Mouse (Mus musculus) left cerebral cortex, adult 9 months (tissue): Measurements from ENCODE around the gene Nup88.
"Not testable (repeated sequence)": the region's sequence is repeated elsewhere in the genome, so short reads cannot be mapped to it uniquely, and the experiment has no call there.

Experiments used
- DNase-seq, 2 experiments: peaks; one replicate each; pipeline ENCODE4 v3.0.0; 2022; ENCODE audit warnings: low spot score in 2 of 2

Gene Nup88

DNA sequence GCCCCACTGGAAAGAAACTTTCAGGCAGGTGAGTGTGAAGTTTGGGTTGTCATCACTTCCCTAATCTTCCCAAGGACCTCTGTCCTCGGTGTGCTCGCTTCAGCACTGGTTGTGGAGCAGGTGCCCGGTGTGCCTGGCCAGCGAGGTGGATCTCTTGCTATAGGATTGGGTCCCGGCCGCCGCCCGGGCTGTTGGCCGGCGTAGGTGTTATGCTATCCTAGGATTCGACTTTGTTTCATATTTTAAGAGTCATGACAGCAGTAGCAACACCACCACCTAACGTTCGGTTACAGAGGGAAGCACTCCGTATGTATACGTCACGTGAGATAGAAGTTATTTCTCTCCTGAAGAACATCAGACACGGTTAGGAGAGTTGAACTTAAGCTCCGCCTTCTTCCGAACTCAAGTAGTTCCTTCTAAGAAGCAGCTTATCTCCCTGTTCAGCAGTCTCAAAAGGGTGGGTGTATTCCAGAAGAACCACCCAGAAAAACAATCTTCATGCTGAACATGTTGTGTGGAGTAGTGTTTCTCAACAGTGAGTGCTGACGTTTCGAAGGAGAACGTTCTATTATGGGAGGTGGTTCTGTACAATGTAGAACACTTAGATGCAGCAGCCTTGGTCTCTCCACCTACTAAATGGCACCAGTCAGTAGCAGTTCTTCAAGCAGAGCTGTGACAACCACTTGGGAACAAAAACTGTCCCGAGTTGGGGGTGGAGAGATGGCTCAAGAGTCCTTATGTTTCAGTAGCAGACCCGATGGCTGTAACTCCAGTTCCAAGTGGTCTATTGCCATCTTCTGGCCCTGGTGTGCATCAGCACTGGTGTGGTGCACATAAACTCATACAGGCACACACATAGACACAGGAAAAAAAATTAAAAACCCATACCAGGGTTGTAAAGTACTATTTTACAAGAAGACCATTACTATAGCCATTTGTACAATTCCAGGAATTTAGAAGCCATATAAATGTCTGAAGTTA lies 1.1 kb upstream of the Nup88 start:
- no peak for DNase-seq

- no peak for DNase-seq
Measured at GRCm38 (mm10) chr11:70969271-70969794, 440 bp downstream of the Nup88 start.

DNA sequence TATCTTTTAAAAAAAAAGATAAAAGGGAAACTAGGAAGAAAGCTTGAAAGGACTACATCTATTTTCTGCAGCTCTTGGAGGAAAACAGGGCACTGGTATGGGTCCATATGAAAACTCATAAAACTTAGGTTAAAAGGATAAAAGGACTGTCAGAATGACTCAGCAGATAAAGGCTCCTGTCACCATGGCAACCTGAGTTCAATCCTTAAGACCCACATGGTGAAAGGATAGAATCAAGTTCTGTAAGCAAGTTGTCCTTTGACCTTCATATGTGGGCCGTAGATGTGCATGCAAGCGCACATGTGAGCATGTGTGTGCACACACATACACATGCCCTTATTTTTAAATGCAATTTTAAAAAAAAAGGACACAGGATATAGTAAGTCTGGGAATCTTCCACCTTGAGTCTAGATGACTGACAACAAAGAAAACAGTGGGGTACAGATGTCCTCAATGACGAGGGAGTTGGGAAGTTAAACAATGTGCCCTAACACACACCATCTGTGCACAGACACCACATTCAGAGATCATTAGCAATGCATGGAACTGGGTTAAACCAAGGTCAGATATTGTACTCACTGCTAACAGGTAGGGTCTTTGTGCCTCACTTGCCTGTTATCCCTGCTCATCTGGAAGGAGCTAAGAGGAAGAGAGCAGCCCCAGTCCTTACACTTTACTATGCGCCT lies 5.4 kb downstream of the Nup88 start:
- no peak for DNase-seq

DNA sequence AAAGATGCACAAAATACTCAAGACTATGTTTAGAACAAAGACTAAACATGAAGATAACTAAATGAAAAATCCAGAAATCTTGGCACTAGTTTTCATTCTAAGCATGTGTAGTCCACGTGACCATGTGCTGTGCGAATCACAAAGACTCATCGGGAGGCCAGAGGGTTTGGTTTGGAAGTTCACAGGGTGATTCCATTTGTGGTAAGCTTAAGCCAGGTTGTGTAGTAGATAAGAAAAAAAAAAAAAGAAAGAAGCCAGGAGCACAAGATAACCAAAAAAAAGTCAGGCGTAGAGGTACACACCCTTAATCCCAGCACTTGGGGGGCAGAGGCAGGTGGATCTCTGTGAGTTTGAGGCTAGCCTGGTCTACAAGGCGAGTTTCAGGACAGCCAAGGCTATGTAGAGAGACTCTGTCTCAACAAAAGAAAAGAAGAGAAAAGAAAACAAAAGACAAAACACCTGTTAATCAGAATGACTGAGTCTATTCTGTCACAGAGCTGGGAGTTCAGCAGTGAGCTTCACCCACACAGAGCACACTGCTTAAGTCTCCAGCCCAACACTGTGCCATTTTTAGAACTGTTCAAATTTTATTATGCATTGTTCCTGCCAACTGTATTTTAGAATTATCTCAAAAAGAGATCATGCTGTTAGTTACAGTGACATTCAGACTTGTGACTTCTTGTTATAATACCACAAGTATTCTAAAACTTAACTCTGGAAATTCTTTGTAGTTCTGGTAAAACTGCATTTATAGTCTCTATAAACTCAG lies 8.8 kb downstream of the Nup88 start:
- DNase-seq: peak in 1 of 2 experiments; percentile 42

- DNase-seq: no peak
Measured at GRCm38 (mm10) chr11:70954711-70955110, 15.1 kb downstream of the Nup88 start.

DNA sequence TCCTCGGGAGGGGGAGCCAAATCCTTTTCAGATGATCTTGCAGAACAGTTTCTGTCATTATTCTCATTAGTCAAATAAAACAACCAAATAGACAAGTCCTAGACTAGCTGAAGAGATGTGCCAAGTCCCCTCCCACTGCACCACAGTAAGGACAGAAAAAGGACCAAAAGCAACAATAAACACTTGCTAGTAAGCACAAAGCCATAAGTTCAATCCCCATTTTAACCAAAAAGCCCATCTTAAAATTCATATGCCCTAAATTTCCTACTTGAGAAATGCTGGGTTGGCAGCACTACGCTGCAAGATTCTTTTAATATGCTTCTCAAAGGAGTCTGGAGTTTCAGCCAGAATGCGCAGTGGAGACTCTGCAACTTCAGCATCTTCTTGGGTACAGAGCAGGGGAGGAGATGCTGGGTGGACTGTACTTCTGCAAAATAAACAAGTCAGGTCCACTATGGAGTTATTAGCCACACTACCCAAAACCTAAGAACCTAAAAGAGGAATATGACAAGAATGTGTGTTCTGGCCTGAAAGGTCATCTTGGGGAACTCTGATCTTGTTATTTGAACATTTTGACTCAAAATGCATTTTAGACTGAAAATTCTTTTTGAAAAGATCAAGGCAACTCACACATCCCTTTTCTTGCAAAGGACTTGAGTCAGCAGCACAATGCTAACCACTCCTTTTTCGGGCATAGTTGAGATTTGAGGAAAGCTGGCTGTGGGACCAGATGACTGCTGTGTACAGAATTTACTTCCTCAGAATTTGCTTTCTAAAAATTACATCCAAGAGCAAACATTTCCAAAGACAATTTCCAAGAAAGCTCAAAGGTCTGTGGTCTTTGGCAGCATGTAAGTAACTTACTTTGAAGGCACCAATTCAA lies 24.6 kb downstream of the Nup88 start:
- no peak for DNase-seq

DNA sequence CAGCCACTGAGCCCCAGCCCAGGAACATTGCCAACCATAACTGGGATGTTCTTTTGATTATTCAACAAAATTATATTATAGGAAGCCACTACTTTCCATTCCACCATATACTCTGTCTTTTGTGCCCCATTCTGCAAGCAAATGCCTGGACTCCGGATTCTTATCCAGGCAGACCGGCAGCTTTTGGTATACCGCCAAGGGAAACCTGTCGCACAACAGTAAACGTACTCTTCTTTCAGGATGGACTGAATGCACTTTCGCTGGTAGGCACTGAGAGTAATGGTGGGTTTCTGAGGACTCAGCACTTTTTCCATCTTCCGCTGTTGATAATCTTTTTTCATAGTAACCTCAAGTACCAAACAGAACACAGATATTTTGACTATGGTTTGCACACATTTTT lies 26.1 kb downstream of the Nup88 start:
- no peak for DNase-seq

DNA sequence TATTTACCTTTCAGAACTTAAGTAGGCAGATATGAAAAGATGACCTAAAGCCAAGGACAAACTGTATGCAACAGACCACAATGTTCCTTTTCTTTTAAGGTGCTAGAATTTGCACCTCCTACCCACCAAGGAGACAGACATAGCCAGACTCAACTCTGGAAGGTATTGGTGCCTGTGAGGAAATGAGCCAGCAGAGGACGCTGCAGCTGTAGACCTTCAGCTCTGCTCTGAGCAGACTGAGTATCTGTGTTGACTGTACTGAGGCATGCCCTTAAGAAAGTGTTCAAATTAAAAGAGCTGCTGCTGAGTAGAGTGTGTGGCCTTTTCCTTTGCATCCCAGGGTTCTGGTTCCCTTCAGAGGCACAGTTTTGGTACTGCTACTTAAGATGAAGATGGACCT lies 27.2 kb downstream of the Nup88 start:
- DNase-seq: no peak

GRCm38 (mm10) chr11:70935316-70935715 lies 34.5 kb downstream of the Nup88 start:
- no peak for DNase-seq

DNA sequence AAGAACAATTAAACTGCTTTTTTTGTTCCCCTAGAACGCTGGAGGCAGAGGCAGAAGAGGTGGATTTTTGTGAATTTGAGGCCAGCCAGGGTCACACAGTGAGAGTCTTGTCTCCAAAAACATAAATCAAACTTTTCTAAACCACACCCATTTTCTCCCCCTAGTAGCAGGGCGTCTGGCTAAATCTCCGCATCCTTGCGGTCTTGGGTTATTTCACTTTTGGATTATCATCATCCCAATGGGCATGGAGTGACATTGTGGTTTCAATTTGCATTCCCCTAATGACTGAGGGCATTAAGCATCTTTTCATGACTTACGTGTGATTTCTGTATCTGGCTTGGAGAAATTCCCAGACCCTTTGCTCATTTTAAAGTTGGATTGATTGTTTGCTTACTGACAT lies 38.3 kb downstream of the Nup88 start:
- DNase-seq: no peak

GRCm38 (mm10) chr11:70919524-70919923 lies 50.2 kb downstream of the Nup88 start:
- no peak for DNase-seq

GRCm38 (mm10) chr11:70917896-70918295 lies 51.9 kb downstream of the Nup88 start:
- DNase-seq: peak in 1 of 2 experiments; percentile 56

DNA sequence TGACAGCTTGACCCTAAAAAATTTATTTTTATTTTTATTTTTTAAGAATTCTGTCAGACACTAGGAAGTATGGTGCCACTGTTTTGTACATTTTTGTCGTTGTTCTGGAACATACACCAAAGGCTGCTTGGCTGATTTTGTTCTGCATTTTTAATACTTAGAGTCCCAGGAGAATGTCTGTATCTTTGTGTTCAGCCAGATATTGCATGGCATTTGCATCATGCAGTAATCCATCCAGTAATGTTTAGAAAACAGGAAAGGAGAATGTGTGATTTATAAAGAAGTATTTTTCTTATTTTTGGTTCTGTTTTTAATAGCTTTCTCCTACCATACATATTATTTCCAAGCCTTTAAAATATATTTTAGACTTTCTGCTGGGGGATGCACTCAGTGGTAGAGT lies 57.9 kb downstream of the Nup88 start:
- DNase-seq: no peak

GRCm38 (mm10) chr11:70911323-70911722 lies 58.5 kb downstream of the Nup88 start:
- no peak for DNase-seq

GRCm38 (mm10) chr11:70906681-70907080 lies 63.1 kb downstream of the Nup88 start:
- DNase-seq: peak in 1 of 2 experiments; percentile 33

GRCm38 (mm10) chr11:70898182-70898581 lies 71.6 kb downstream of the Nup88 start:
- not testable (repeated sequence) for DNase-seq

DNA sequence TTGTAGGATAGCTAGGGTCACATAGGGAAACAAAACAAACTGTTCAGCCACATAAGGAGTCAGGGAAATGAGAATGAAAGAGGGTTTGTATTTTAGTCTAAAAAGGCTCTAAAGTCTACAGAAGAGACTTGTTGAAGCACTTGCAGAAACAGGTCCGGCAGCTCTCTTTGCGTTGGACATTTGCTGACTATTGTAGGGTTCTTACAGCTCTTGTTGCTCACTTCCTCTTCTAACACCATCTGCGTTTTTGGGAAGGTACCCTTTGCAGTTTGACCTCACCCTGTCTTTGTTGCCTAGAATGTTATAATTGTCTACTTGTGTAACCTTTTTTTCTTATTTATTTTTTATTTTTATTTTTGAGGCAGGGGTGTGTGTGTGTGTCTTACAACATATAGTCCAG lies 72.1 kb downstream of the Nup88 start:
- no peak for DNase-seq
